Mouse (Mus musculus): ENCODE measurements around the gene Dctn1.

DNA sequence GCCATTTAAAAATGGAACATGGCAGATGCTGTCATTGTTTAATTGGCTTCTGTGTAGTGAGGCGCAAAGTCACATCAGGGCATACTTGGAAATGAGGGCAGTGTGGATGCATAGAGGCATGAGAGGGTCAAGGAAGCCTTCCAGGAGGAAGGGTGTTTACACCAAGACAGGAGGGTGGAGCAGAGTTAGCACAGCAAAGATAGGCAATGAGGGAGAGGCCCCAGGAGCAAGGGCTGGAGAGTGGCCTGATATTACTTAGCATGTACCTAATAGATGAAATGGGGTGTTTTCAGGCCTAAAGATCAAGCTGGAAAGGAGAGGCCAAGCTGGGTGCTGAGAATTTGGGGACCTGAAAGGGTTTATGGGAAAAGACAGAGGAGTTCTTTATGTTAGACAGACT is 80.3 kb downstream of the Dctn1 start:
- TF ChIP-seq CTCF (IDR thresholded peaks at IDR 0.05; ENCODE audit: low read depth) (no peak), EP300 (IDR thresholded peaks at IDR 0.05; ENCODE audit: low read depth) (no peak)

Data from heart, postnatal 0 days (tissue).